Mouse (Mus musculus) midbrain, embryonic 16.5 days (tissue): Measurements from ENCODE around the gene Ism1. TPM values are rescaled to one million over a fixed set of nuclear protein-coding genes. Genes with fewer than 3 reads are reported as not detected.

Experiments
- ATAC-seq: fragments of 200-750 bp; cut with Nextera tagmentation; 2 replicates; pipeline ENCODE4 v1.8.0; 2017; ENCODE audit warnings: moderate TSS enrichment
- H3K27ac ChIP-seq: fragments of 300-500 bp; sonication (generic); 2 replicates; pipeline ENCODE4 v1.5.1; 2014; ENCODE audit warnings: mild to moderate bottlenecking, low read length, mixed read lengths
- H3K27me3 ChIP-seq: fragments of 300-500 bp; sonication (generic); 2 replicates; pipeline ENCODE4 v1.6.1; 2014; ENCODE audit warnings: low read depth, low read length, mixed read lengths; ENCODE audit not compliant: control insufficient read depth, insufficient read depth
- H3K36me3 ChIP-seq: fragments of 300-500 bp; sonication (generic); 2 replicates; pipeline ENCODE4 v1.6.1; 2014; ENCODE audit warnings: mild to moderate bottlenecking, low read length, moderate library complexity, mixed read lengths; ENCODE audit not compliant: control insufficient read depth, insufficient read depth
- H3K4me1 ChIP-seq: fragments of 300-500 bp; sonication (generic); 2 replicates; pipeline ENCODE4 v1.6.1; 2014; ENCODE audit warnings: mild to moderate bottlenecking, low read length, mixed read lengths; ENCODE audit not compliant: control insufficient read depth, insufficient read depth
- H3K4me2 ChIP-seq: fragments of 300-500 bp; sonication (generic); 2 replicates; pipeline ENCODE4 v1.6.1; 2014; ENCODE audit warnings: mild to moderate bottlenecking, low read length, mixed read lengths
- H3K4me3 ChIP-seq: fragments of 300-500 bp; sonication (generic); 2 replicates; pipeline ENCODE4 v1.5.1; 2014; ENCODE audit warnings: low read depth, mild to moderate bottlenecking, low read length, moderate library complexity, mixed read lengths
- H3K9ac ChIP-seq: fragments of 300-500 bp; sonication (generic); 2 replicates; pipeline ENCODE4 v1.6.1; 2014; ENCODE audit warnings: low read depth, low read length, mixed read lengths
- H3K9me3 ChIP-seq: fragments of 300-500 bp; sonication (generic); replicated peaks from 2 replicates; pipeline ENCODE4 v1.6.1; 2014; ENCODE audit warnings: mild to moderate bottlenecking, low read length, mixed read lengths; ENCODE audit not compliant: control insufficient read depth, poor library complexity, severe bottlenecking
- WGBS: fragments of 180-500 bp; shearing (Covaris S2); extraction: QIAGEN DNeasy Blood & Tissue Kit; methylation state at CpG from one replicate; pipeline ENCODE4 v1.1.7; 2014; 5-methylcytosine and 5-hydroxymethylcytosine counted together
- polyA plus RNA-seq: library from polyadenylated mRNA; unstranded; fragments of >200 nt; fragmentation: Nextera tagmentation; extraction: Ambion mirVana; gene quantifications from 2 replicates; pipeline ENCODE4 v1.2.1, GENCODE M21; 2015

Gene Ism1
- polyA plus RNA-seq: 0.49 and 0.65 TPM in 2 replicates

DNA sequence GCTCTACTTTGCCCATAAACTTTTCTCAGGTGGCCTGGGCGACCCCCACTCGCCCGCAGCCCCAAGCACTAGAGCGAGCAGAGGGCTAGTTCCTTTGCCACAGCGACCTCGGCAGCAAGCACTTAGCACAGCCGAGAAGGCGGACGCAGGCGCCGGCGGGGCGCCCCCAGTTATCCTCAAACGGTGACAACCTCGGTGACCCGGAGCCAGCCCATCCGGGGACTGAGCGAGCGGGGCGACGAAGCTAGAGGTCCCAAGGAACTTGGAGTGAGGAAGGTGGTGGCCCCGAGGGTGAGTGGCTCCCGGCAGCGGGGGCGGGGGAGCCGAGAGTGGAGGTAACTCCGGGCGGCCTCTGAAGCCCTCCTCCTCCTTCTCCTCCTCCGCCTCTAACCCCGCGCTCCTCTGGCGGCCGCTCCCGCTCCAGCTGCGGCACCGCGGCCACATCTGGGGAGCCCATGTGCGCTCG, at the start of gene Ism1:
Gene Ism1 (plus strand): TSS at position 370 of the 466 bp plus-strand sequence.
- H3K4me3 ChIP-seq: peak within 1 kb of the TSS; percentile 98
- peaks cover 14% of the 10 kb centered on the region for H3K27me3 ChIP-seq
- WGBS: under 1% methylated on average over 28 of the region's 39 CpGs
- H3K4me1 ChIP-seq: peaks cover 11% of the 10 kb centered on the region
- ATAC-seq: peak; percentile 75
- peak within 1 kb of the TSS; percentile 93 for H3K9ac ChIP-seq
- H3K27ac ChIP-seq: peak within 1 kb of the TSS; percentile 73
- H3K4me2 ChIP-seq: peak within 1 kb of the TSS; percentile 100
- H3K9me3 ChIP-seq: no peaks in the 10 kb centered on the region
- H3K36me3 ChIP-seq: no peaks in the 10 kb centered on the region

DNA sequence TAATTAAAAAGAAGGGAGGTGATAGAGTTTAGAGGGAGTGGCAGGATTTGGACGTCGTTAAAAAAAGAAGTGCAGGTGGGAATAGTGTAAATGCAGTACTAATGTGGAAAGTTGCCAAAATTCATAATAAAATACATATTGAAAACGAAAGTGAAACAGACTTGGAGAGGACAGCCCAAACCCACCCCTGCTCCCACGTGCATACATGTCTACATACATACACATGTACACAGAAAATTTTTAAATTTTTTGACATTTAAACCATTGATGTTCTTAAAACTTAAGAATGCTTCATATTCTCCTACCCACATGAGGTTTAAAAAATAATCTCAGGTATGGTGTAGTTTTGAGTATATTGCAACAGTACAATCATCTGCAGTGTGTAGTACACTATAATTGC, 49.2 kb upstream of the Ism1 start:
- Histone ChIP-seq H3K9me3 (no peaks in the 10 kb centered on the region), H3K27ac (no peak overlapping the region), H3K36me3 (no peaks in the 10 kb centered on the region), H3K4me3 (no peak overlapping the region), H3K4me2 (no peak overlapping the region), H3K4me1 (no peaks in the 10 kb centered on the region), H3K9ac (no peak overlapping the region), H3K27me3 (no peaks in the 10 kb centered on the region)
- WGBS: 88% methylated on average over 4 of the region's 4 CpGs
- no peak for ATAC-seq

DNA sequence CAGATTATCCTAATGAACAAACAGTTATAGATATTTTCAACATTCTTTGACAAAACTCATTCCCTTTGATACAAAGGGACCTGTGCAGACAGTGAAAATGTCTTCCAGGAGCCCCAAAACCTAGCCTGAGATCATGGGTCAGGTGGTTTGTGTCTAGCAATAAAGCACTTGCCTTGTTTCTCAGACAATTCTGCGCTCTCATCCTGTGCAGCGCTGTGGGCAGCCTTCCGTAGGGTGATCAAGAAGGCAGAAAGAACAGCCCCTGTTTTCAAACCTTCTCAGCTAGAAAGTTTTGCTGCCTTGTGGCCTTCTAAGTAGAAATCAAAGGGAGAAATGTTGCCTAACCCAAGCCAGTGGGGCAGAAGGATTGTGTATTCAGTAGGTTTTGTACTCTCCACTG, 48.3 kb upstream of the Ism1 start:
- Histone ChIP-seq H3K9ac (no peak overlapping the region), H3K4me2 (no peak overlapping the region), H3K4me3 (no peak overlapping the region), H3K36me3 (no peaks in the 10 kb centered on the region), H3K27me3 (no peaks in the 10 kb centered on the region), H3K9me3 (no peaks in the 10 kb centered on the region), H3K27ac (no peak overlapping the region), H3K4me1 (no peaks in the 10 kb centered on the region)
- WGBS: 67% methylated on average over 3 of the region's 3 CpGs
- ATAC-seq: no peak

DNA sequence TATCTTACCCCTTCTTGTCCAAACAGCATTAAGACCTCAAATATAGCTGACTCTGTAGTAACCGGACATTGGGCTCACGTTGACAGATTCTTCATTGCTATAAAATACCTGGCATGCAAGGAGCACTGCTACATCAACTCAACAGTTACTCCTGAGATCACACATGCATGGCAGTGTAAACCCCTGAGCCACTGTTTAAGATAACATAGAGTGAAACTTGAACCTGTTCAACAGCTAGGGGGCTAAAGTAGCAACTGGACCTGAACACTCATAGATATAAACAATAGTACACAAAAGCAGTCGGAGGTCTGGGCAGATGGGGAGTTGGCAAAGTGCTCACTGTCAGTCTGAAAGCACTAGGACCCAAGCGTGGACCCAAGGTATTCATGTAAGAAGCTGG, 43.5 kb upstream of the Ism1 start:
- Histone ChIP-seq H3K4me1 (no peaks in the 10 kb centered on the region), H3K9me3 (no peaks in the 10 kb centered on the region), H3K27ac (no peak overlapping the region), H3K9ac (no peak overlapping the region), H3K4me2 (no peak overlapping the region), H3K4me3 (no peak overlapping the region), H3K27me3 (no peaks in the 10 kb centered on the region), H3K36me3 (no peaks in the 10 kb centered on the region)
- ATAC-seq: no peak
- WGBS: 91% methylated on average over 4 of the region's 4 CpGs

DNA sequence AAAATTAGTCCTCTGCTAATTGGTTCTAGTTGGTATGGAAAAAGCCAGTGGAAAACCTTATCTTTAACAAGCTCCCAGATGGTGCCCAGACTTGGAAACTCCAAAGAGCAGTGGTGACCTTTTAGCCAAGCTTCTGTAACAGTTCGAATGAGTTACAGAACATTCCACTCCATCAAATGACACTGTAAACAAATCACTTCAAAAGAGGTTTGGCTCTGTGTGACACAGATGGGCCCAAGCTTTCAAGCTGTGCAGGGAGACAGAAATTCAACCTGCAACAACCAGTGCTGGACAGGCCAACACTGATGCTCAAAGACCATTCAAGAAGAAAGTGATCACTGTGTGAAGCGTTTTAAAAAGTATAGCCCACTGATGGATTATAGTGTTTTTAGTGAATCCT, 40.1 kb upstream of the Ism1 start:
- H3K27ac ChIP-seq: no peak overlapping the region
- WGBS: 75% methylated on average over 2 of the region's 2 CpGs
- no peaks in the 10 kb centered on the region for H3K4me1 ChIP-seq
- H3K4me2 ChIP-seq: no peak overlapping the region
- H3K9ac ChIP-seq: no peak overlapping the region
- H3K9me3 ChIP-seq: no peaks in the 10 kb centered on the region
- no peaks in the 10 kb centered on the region for H3K27me3 ChIP-seq
- ATAC-seq: no peak
- no peaks in the 10 kb centered on the region for H3K36me3 ChIP-seq
- no peak overlapping the region for H3K4me3 ChIP-seq

DNA sequence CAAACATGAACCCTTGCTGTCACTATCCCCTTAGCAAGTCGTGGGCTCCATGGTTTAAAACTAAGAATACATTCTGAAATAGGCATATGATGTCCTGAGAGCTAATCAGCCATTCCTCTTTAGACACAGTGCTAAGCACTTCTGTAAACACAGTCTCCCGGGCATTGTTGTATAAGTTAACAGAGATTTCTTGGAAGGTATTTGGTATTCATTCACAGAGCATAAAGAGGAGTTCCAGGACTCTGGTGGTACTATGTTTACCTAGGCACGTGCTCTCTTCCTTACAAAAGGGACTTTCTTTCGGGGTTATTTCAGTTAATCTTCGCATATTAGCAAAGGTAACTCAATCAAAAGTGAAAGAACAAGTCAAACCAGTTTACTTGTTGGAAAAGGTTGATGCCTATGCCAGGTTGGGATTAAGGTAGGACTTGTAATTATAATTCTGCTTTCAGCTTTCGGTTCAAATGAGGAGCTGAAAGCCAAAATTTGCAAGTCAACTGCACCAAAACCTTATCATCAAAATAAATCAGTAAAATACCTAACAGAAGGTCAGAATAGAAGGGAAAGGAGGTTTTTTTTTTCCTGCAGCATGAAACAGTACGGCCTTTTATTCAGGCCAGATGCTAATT, 36.1 kb upstream of the Ism1 start:
- Histone ChIP-seq H3K27ac (no peak overlapping the region), H3K36me3 (no peaks in the 10 kb centered on the region), H3K4me2 (no peak overlapping the region), H3K9ac (no peak overlapping the region), H3K27me3 (no peaks in the 10 kb centered on the region), H3K4me3 (no peak overlapping the region), H3K9me3 (no peaks in the 10 kb centered on the region), H3K4me1 (no peaks in the 10 kb centered on the region)
- 34% methylated on average over 7 of the region's 7 CpGs for WGBS
- ATAC-seq: peak; percentile 48; the same call in 1 of the 2 replicates

DNA sequence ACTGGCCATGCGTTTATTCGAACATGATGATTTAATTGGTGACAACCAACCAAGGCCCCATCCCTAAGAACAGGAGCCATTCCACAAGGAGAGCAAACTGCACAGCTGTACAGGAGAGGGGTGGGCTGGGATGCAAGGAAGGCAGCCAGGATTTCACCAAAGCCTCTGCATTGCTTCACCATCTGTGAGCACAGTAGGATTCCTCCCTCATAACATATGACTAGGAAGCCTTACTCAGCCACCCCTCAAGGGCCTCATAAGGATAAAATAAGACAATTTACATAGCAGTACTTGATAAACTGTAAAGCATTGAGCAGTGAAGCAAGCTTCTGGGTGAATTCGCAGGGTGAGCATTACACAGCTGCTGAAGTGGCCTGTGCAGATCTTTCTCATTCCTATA, 28.5 kb upstream of the Ism1 start:
- no peak overlapping the region for H3K4me2 ChIP-seq
- no peak overlapping the region for H3K27ac ChIP-seq
- H3K9me3 ChIP-seq: no peaks in the 10 kb centered on the region
- H3K27me3 ChIP-seq: no peaks in the 10 kb centered on the region
- H3K36me3 ChIP-seq: no peaks in the 10 kb centered on the region
- H3K9ac ChIP-seq: no peak overlapping the region
- H3K4me1 ChIP-seq: no peaks in the 10 kb centered on the region
- no peak for ATAC-seq
- no peak overlapping the region for H3K4me3 ChIP-seq
- 82% methylated on average over 3 of the region's 3 CpGs for WGBS

DNA sequence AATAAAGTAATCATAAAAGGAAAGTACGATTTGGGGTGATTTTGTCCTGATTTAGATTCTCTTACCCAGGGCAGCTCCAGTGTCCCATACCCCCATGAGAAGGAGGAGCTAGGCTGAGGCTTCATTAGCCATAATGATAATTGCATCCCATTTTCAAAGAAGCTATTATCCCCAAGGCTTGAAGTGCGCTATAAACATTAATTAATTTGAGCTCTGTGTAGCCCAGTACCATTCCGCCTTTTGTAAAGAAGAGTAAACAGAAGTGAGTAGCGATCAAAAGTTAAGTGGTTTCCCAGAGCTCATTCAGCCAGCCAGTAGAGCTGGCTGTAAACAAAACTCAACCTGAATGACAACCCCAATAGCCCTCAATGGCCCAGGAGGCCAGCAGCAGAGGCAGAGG, 21.2 kb upstream of the Ism1 start:
- Histone ChIP-seq H3K36me3 (no peaks in the 10 kb centered on the region), H3K9ac (no peak overlapping the region), H3K9me3 (no peaks in the 10 kb centered on the region), H3K4me2 (no peak overlapping the region), H3K4me3 (no peak overlapping the region), H3K4me1 (no peaks in the 10 kb centered on the region), H3K27ac (no peak overlapping the region), H3K27me3 (no peaks in the 10 kb centered on the region)
- WGBS: 61% methylated on average over 4 of the region's 4 CpGs
- ATAC-seq: no peak

DNA sequence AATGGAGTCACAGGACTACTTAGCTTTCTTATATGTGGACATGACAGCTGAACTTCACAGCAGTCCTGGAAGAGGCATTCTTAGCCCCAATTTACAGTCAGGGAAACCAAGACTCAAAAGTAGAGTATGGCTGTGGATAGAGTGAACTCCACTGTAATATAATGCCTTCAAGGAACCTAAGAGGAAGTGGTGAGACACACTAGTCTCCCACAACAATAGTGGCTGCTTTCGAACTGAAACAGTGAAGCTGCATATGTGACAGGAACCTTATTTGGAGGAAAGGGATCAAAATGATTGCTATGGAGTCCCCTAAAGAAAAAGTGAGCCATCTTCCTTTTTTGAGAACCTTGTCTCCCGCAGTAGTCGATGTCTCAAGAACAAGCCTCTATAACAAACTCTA, 6.1 kb upstream of the Ism1 start:
- Histone ChIP-seq H3K9ac (no peak overlapping the region), H3K27ac (no peak overlapping the region), H3K27me3 (0 out of 2 replicates have a peak, but pooled peaks cover 8% of the 10 kb centered on the region), H3K4me2 (no peak overlapping the region), H3K36me3 (no peaks in the 10 kb centered on the region), H3K4me3 (no peak overlapping the region), H3K9me3 (no peaks in the 10 kb centered on the region), H3K4me1 (peaks cover 7% of the 10 kb centered on the region)
- 91% methylated on average over 3 of the region's 3 CpGs for whole genome bisulfite sequencing
- ATAC-seq: no peak
